Mouse (Mus musculus): ENCODE measurements around the gene Plxnb2. TPM values are rescaled to one million over a fixed set of nuclear protein-coding genes. Genes with fewer than 3 reads are reported as not detected.

Gene Plxnb2
- polyA plus RNA-seq, 1 experiment from 2014 or later: 226 TPM

- Histone ChIP-seq H3K36me3 (ENCODE audit: inconsistent target) (no peaks in the 10 kb centered on the region), H3K4me3 (ENCODE audit: inconsistent target) (no peak overlapping the region), H3K79me2 (ENCODE audit: inconsistent target) (no peaks in the 10 kb centered on the region), H3K27ac (no peak overlapping the region)
- 94% methylated on average over 7 of the region's 7 CpGs for WGBS (ENCODE audit: missing documents)
Measured at GRCm38 (mm10) chr15:89138046-89138405, 42.6 kb downstream of the Plxnb2 start.

- no peaks in the 10 kb centered on the region for H3K79me2 ChIP-seq (ENCODE audit: inconsistent target)
- no peak overlapping the region for H3K27ac ChIP-seq
- WGBS (ENCODE audit: missing documents): 87% methylated on average over 11 of the region's 11 CpGs
- no peaks in the 10 kb centered on the region for H3K36me3 ChIP-seq (ENCODE audit: inconsistent target)
- no peak overlapping the region for H3K4me3 ChIP-seq (ENCODE audit: inconsistent target)
Measured at GRCm38 (mm10) chr15:89137378-89138045, 43.1 kb downstream of the Plxnb2 start.

GRCm38 (mm10) chr15:89136461-89137155 is 44.0 kb downstream of the Plxnb2 start:
- Histone ChIP-seq H3K36me3 (ENCODE audit: inconsistent target) (no peaks in the 10 kb centered on the region), H3K27ac (no peak overlapping the region), H3K4me3 (ENCODE audit: inconsistent target) (no peak overlapping the region), H3K79me2 (ENCODE audit: inconsistent target) (no peaks in the 10 kb centered on the region)
- WGBS (ENCODE audit: missing documents): 100% methylated on average over 3 of the region's 5 CpGs

GRCm38 (mm10) chr15:89131316-89131715 is 49.3 kb downstream of the Plxnb2 start:
- H3K4me3 ChIP-seq (ENCODE audit: inconsistent target): no peak overlapping the region
- no peaks in the 10 kb centered on the region for H3K36me3 ChIP-seq (ENCODE audit: inconsistent target)
- no peaks in the 10 kb centered on the region; the same call in 1 of the 2 replicates for H3K79me2 ChIP-seq (ENCODE audit: inconsistent target)
- H3K27ac ChIP-seq: no peak overlapping the region
- 10% methylated on average over 2 of the region's 3 CpGs for WGBS (ENCODE audit: missing documents)

- Histone ChIP-seq H3K27ac (no peak overlapping the region), H3K36me3 (ENCODE audit: inconsistent target) (no peaks in the 10 kb centered on the region)
Measured at GRCm38 (mm10) chr15:89130245-89130644, 50.3 kb downstream of the Plxnb2 start.

GRCm38 (mm10) chr15:89128382-89129350 is 51.9 kb downstream of the Plxnb2 start, which contains the start of gene Hdac10:
Gene Hdac10 (minus strand): TSS chr15:89128700.
- H3K4me3 ChIP-seq (ENCODE audit: inconsistent target): peak within 1 kb of the TSS; percentile 64
- H3K79me2 ChIP-seq (ENCODE audit: inconsistent target): no peaks in the 10 kb centered on the region; the same call in 1 of the 2 replicates
- no peaks in the 10 kb centered on the region for H3K36me3 ChIP-seq (ENCODE audit: inconsistent target)
- H3K27ac ChIP-seq: peak within 1 kb of the TSS; percentile 65
- 7% methylated on average over 36 of the region's 36 CpGs for WGBS (ENCODE audit: missing documents)

More at GRCm38 (mm10) chr15:89130245-89130644, 50.3 kb downstream of the Plxnb2 start:
- H3K79me2 ChIP-seq (ENCODE audit: inconsistent target): no peaks in the 10 kb centered on the region; the same call in 1 of the 2 replicates
- H3K4me3 ChIP-seq (ENCODE audit: inconsistent target): no peak overlapping the region

GRCm38 (mm10) chr15:89127364-89127940 is 53.1 kb downstream of the Plxnb2 start:
- peaks cover 4% of the 10 kb centered on the region for H3K79me2 ChIP-seq (ENCODE audit: inconsistent target)
- no peaks in the 10 kb centered on the region for H3K36me3 ChIP-seq (ENCODE audit: inconsistent target)
- H3K27ac ChIP-seq: no peak overlapping the region
- peak overlapping the region; percentile 64 for H3K4me3 ChIP-seq (ENCODE audit: inconsistent target)
- WGBS (ENCODE audit: missing documents): 78% methylated on average over 8 of the region's 8 CpGs

- Histone ChIP-seq H3K4me3 (ENCODE audit: inconsistent target) (no peak overlapping the region), H3K27ac (no peak overlapping the region), H3K36me3 (ENCODE audit: inconsistent target) (no peaks in the 10 kb centered on the region), H3K79me2 (ENCODE audit: inconsistent target) (peaks cover 12% of the 10 kb centered on the region)
- WGBS (ENCODE audit: missing documents): 98% methylated on average over 8 of the region's 8 CpGs
Measured at GRCm38 (mm10) chr15:89126622-89127021, 54.0 kb downstream of the Plxnb2 start.

- H3K4me3 ChIP-seq (ENCODE audit: inconsistent target): no peak overlapping the region
- no peaks in the 10 kb centered on the region for H3K36me3 ChIP-seq (ENCODE audit: inconsistent target)
- peaks cover 25% of the 10 kb centered on the region for H3K79me2 ChIP-seq (ENCODE audit: inconsistent target)
- 94% methylated on average over 9 of the region's 9 CpGs for WGBS (ENCODE audit: missing documents)
- H3K27ac ChIP-seq: no peak overlapping the region
Measured at GRCm38 (mm10) chr15:89125351-89125750, 55.2 kb downstream of the Plxnb2 start.

DNA sequence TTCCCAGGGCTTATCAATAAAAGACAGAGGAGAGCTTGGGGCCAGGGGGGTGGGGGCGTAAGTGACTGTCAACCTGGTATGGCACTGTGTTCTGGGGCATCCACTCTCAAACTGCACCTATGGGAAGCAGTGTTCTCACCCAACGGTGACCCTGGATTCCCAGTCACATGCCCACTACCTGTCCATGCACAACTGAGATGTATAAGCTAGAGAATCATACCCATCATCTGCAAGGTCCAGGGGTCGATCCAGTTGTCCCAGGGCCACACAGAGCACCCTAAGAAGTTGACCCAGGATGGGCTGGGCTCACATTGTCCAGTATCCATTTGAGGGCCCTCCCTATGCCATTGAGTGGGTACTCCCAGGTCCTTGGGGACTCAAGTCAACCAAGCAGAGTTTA is 56.3 kb downstream of the Plxnb2 start:
- Histone ChIP-seq H3K79me2 (ENCODE audit: inconsistent target) (peaks cover 35% of the 10 kb centered on the region), H3K36me3 (ENCODE audit: inconsistent target) (0 out of 2 replicates have a peak, but pooled peaks cover 3% of the 10 kb centered on the region), H3K27ac (no peak overlapping the region), H3K4me3 (ENCODE audit: inconsistent target) (no peak overlapping the region)
- WGBS (ENCODE audit: missing documents): 95% methylated on average over 3 of the region's 3 CpGs

DNA sequence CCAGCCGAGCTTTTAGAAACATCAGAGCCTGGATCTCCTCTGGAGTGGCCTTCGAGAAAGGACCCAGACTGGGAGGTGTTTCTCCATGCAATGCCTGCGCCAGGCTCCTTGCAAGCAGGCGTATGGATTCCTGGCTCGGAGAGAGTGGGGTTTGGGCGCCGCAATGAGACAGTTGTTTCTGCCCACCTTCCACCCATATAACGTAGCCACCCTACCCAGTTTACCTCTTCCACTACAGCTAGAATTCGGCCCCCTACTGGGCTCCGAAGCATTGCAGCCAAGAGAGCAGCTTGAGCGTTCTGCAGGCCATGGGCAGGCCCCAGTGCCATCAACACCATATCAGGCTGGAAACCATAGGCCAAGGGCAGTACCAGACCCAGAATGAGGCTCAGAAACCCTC is 57.0 kb downstream of the Plxnb2 start:
- Histone ChIP-seq H3K79me2 (ENCODE audit: inconsistent target) (peaks cover 36% of the 10 kb centered on the region), H3K4me3 (ENCODE audit: inconsistent target) (peak overlapping the region; percentile 89; the same call in 1 of the 2 replicates), H3K27ac (no peak overlapping the region), H3K36me3 (ENCODE audit: inconsistent target) (0 out of 2 replicates have a peak, but pooled peaks cover 3% of the 10 kb centered on the region)
- WGBS (ENCODE audit: missing documents): 88% methylated on average over 11 of the region's 11 CpGs

DNA sequence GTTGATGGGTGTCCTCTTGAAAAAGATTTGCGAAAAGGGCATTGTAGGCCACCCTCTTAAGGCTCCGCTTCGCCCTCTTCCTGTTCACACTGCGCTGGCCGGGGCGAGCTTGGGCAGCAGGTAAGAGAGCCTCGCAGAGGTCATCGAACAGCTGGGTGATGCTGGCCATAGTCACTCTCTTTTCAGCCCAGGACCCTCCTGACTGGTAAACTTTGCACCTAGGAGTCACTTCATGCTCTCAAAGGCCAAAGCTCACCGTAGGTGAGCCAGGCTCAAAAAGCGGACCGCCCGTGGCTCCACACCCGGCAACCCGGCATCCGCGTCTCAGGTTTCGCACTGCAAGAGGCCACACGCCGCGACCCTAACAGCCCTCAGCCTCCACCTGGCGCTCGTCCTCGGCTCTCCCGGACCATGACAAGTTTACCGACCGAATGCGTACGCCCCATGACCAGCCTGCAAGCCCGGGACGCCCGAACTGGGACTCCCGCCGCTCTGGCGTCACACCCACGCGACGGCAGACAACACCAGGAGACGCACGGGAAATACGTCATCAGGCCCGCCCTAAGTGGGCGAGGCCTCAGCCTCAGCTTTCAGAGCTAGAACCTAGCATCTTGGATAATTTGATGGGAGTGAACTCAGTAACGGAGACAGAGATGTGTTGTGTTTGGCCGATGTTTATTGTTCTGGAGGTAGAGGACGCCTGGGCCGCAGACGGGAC is 57.8 kb downstream of the Plxnb2 start, which contains the start of gene Tubgcp6:
Gene Tubgcp6 (minus strand): TSS at position 464 of the 718 bp plus-strand sequence.
- peak within 1 kb of the TSS; percentile 89 for H3K4me3 ChIP-seq (ENCODE audit: inconsistent target)
- peaks cover 37% of the 10 kb centered on the region for H3K79me2 ChIP-seq (ENCODE audit: inconsistent target)
- 1% methylated on average over 47 of the region's 47 CpGs for WGBS (ENCODE audit: missing documents)
- peak within 1 kb of the TSS; percentile 21; the same call in 1 of the 2 replicates for H3K27ac ChIP-seq
- H3K36me3 ChIP-seq (ENCODE audit: inconsistent target): 0 out of 2 replicates have a peak, but pooled peaks cover 3% of the 10 kb centered on the region

DNA sequence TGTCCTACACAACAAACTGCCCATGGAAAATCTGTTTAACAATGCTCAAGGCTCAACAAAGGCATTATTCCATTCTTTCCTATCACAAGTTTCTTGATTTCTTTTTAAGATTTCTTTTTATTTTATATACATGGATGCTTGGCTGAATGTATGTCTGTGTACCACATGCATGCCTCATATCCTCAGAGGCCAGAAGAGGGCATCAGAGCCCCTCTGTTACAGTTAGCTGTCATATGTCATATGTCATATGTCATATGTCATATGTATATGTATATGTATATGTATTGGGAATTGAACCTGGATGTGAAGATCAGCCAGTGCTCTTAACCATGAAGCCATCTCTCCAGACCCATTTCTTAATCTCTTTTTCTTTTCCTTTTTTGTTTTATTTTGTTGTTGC is 62.6 kb downstream of the Plxnb2 start:
- peaks cover 25% of the 10 kb centered on the region; the same call in 1 of the 2 replicates for H3K36me3 ChIP-seq (ENCODE audit: inconsistent target)
- no peak overlapping the region for H3K27ac ChIP-seq
- H3K79me2 ChIP-seq (ENCODE audit: inconsistent target): peaks cover 42% of the 10 kb centered on the region
- H3K4me3 ChIP-seq (ENCODE audit: inconsistent target): no peak overlapping the region

Data from macrophage (primary cell).